Comparison of ENCODE assay signal across 7 mouse cellular contexts in the genomic region with DNA sequence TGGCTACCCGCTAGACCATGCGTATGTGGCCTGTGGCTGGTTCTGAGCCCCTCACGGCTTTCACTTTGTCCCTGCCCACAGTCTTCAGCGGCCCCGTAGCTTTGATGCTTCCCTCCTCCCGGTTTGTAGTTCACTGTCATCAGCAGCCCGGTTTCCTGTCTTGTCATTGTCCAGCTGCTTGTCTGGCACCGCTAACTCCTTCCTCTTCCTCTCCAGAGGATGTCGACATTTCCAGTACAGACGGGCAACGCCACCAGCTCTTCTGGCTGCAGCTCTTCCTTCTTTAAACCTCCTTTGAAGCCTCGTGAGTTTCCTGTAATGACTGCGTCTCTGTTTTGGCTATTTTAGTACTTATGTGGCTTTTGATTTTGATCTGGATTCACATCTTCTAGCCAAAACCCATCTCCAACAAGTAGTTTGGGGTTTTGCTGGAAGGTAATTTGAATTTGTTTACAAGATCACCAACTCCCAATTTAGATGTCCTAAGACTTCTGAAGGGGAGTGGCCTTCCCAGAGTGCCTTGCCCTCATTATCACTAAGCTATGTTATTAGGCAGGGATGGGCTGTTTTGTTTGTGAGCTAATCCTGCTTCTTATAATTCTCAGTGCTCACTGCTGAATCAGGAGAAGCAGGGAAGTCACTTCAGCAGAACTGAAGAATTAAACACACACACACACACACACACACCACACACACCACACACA.
A peak's percentile ranks its signal among the peaks of the same experiment; 100 is the strongest.
DNase-seq lines count a peak whose midpoint lies in the region; ATAC-seq lines count a peak whose summit lies in the region.

No protein-coding gene starts in this region.

- no peak overlapping the region for H3K4me2 ChIP-seq in embryonic facial prominence, embryonic 12.5 days (replicated peaks)

- H3K4me3 ChIP-seq in embryonic facial prominence, embryonic 12.5 days = no peak overlapping the region

- WGBS in embryonic facial prominence, embryonic 12.5 days = 61% methylated on average over 13 of the region's 13 CpGs

- peak; percentile 68 for ATAC-seq in CD4-positive, CD25-positive, alpha-beta regulatory T cell, adult 4 months
- ATAC-seq in embryonic facial prominence, embryonic 12.5 days (ENCODE audit: insufficient number of reproducible peaks, insufficient read depth, low FRiP score, low TSS enrichment) = no peak
- ATAC-seq in megakaryocyte, adult 5-6 weeks (ENCODE audit: poor library complexity, severe bottlenecking) = peak; percentile 85

- intact Hi-C loops in heart, postnatal 10 days (cut with DNase I) = loop anchor here (2.0 to 5.0 kb wide), 2 partner anchors 85 to 119 kb away; partner anchors contain the start of genes Anxa3 and Bmp2k

- no peak overlapping the region for H3K9ac ChIP-seq in embryonic facial prominence, embryonic 12.5 days

- H3K36me3 ChIP-seq in embryonic facial prominence, embryonic 12.5 days = no peaks in the 10 kb centered on the region
- no peaks in the 10 kb centered on the region for H3K36me3 ChIP-seq in splenic B cell, adult 2 months (ENCODE audit: control insufficient read depth, insufficient read depth, low read length, poor library complexity, severe bottlenecking)

- 0 out of 2 replicates have a peak overlapping the region, but pooled peaks have one; percentile 1 for H3K27ac ChIP-seq in embryonic facial prominence, embryonic 12.5 days

- H3K9me3 ChIP-seq in embryonic facial prominence, embryonic 12.5 days = no peaks in the 10 kb centered on the region

- DNase-seq in B cell, adult 2 months = peak; percentile 65 to 67
- DNase-seq in heart, postnatal 10 days = peak; percentile 78 to 81
- DNase-seq in layer of hippocampus, postnatal 14 days (ENCODE audit: low spot score in 2 of 2) = peak; percentile 24 to 34
- DNase-seq in splenic B cell, adult 2 months (ENCODE audit: low read depth, low spot score) = peak; percentile 68

- H3K27me3 ChIP-seq in embryonic facial prominence, embryonic 12.5 days = no peaks in the 10 kb centered on the region
- H3K27me3 ChIP-seq in splenic B cell, adult 2 months (ENCODE audit: control insufficient read depth, insufficient read depth, low read length, poor library complexity, severe bottlenecking) = no peaks in the 10 kb centered on the region

- H3K4me1 ChIP-seq in embryonic facial prominence, embryonic 12.5 days = peaks cover 3% of the 10 kb centered on the region; the same call in 1 of the 2 replicates

Comparison
In these comparisons a context has a peak if more than half of its experiments do, and no peak if none do; other contexts are left out.
1. DNase-seq: peak in every context shown above with its lines; median percentile 80 in heart, postnatal 10 days; 68 in splenic B cell, adult 2 months; 66 in B cell, adult 2 months; 29 in layer of hippocampus, postnatal 14 days.